Mouse (Mus musculus): ENCODE measurements at regions not wholly inside any gene's neighbourhood (a gene's known extent, or its start where the extent isn't known, plus 50 kb on each side); places are given as distances from the start of the nearest gene placed in this dataset.

DNA sequence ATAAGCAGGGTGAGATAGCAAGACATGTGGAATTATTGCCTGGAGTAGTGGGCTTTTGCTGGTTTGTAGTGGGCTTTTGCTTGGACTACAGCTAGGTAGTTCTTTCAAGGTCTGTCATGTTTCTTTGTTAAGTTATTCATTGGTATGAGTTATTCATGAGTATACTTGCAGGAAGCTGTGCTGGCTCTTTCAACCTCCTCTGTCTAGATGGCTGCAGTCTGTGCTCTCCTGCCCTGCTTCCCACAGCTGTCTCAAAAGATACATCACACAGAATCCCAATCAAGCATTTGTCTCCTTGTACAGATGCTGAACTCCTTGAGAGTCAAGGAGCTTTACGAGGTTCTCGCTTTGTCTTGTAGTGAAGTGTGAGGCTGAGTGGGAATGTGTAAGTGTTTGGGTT is 1028.0 kb upstream of the Tenm4 start:
- no peak for DNase-seq (ENCODE audit: low spot score)
- H3K27ac ChIP-seq = no peak overlapping the region
- H3K27me3 ChIP-seq (ENCODE audit: insufficient read depth, low read length) = no peaks in the 10 kb centered on the region
- no peak overlapping the region for H3K4me3 ChIP-seq (replicated peaks; ENCODE audit: low read depth, low read length)
- no peak for ATAC-seq (replicated peaks; ENCODE audit: low FRiP score, low read depth)
- no peaks in the 10 kb centered on the region for H3K36me3 ChIP-seq (ENCODE audit: insufficient read depth, low read length)
- no peaks in the 10 kb centered on the region for H3K4me1 ChIP-seq (replicated peaks; ENCODE audit: insufficient read depth, low read length)
- TF ChIP-seq CTCF (IDR thresholded peaks at IDR 0.05; ENCODE audit: low read depth) = no peak
- H3K4me2 ChIP-seq (ENCODE audit: low read length) = no peak overlapping the region
- WGBS = 41% methylated on average over 2 of the region's 2 CpGs
- H3K9me3 ChIP-seq (replicated peaks; ENCODE audit: low read length) = no peaks in the 10 kb centered on the region
- no peak overlapping the region for H3K9ac ChIP-seq (ENCODE audit: low read depth, low read length)

Measured in kidney, postnatal 0 days (tissue).